Mouse (Mus musculus) midbrain, postnatal 0 days (tissue): ENCODE data around the gene Nr4a3. TPM values are rescaled to one million over a fixed set of nuclear protein-coding genes. Genes with fewer than 3 reads are reported as not detected.

ENCODE experiments used
- ATAC-seq: fragments of 200-750 bp; cut with Nextera tagmentation; 2 replicates; pipeline ENCODE4 v1.8.0; 2017; ENCODE audit warnings: moderate number of reproducible peaks, mild to moderate bottlenecking, moderate TSS enrichment, moderate library complexity; ENCODE audit not compliant: low FRiP score
- DNase-seq: peaks from one replicate; pipeline ENCODE4 v3.0.0-alpha.2; 2015; ENCODE audit warnings: low spot score
- H3K27ac ChIP-seq: fragments of 300-500 bp; sonication (generic); 2 replicates; pipeline ENCODE4 v1.5.1; 2014; ENCODE audit warnings: low read depth, mild to moderate bottlenecking, low read length, mixed read lengths
- H3K27me3 ChIP-seq: fragments of 300-500 bp; sonication (generic); 2 replicates; pipeline ENCODE4 v1.6.1; 2014; ENCODE audit warnings: low read length, control low read depth, mixed read lengths; ENCODE audit not compliant: insufficient read depth
- H3K36me3 ChIP-seq: fragments of 300-500 bp; sonication (generic); 2 replicates; pipeline ENCODE4 v1.6.1; 2014; ENCODE audit warnings: low read length, control low read depth, mixed read lengths; ENCODE audit not compliant: insufficient read depth
- H3K4me1 ChIP-seq: fragments of 300-500 bp; sonication (generic); 2 replicates; pipeline ENCODE4 v1.6.1; 2014; ENCODE audit warnings: mild to moderate bottlenecking, control low read depth, antibody characterized with exemption, low read length, mixed read lengths; ENCODE audit not compliant: insufficient read depth
- H3K4me2 ChIP-seq: fragments of 300-500 bp; sonication (generic); 2 replicates; pipeline ENCODE4 v1.6.1; 2014; ENCODE audit warnings: low read depth, mild to moderate bottlenecking, low read length, mixed read lengths; ENCODE audit not compliant: poor library complexity, severe bottlenecking
- H3K4me3 ChIP-seq: fragments of 300-500 bp; sonication (generic); 2 replicates; pipeline ENCODE4 v1.5.1; 2014; ENCODE audit warnings: low read depth, mild to moderate bottlenecking, low read length, moderate library complexity
- H3K9ac ChIP-seq: fragments of 300-500 bp; sonication (generic); replicated peaks from 2 replicates; pipeline ENCODE4 v1.6.1; 2014; ENCODE audit warnings: mild to moderate bottlenecking, low read length, moderate library complexity, mixed read lengths; ENCODE audit not compliant: poor library complexity, severe bottlenecking
- H3K9me3 ChIP-seq: fragments of 300-500 bp; sonication (generic); 2 replicates; pipeline ENCODE4 v1.6.1; 2016; ENCODE audit warnings: low read length, control low read depth
- CTCF ChIP-seq: IDR thresholded peaks from 2 replicates; pipeline ENCODE4 v1.5.1; 2016; ENCODE audit warnings: antibody characterized with exemption, mild to moderate bottlenecking
- WGBS: fragments of 180-500 bp; shearing (Covaris S2); extraction: QIAGEN DNeasy Blood & Tissue Kit; methylation state at CpG from one replicate; pipeline ENCODE4 v1.1.7; 2014; 5-methylcytosine and 5-hydroxymethylcytosine counted together
- polyA plus RNA-seq: library from polyadenylated mRNA; unstranded; fragments of >200 nt; fragmentation: Nextera tagmentation; extraction: Ambion mirVana; gene quantifications from 2 replicates; pipeline ENCODE4 v1.2.1, GENCODE M21; 2015
- total RNA-seq: library from RNA; depleted of rRNA; stranded (reverse); fragments of >200 nt; gene quantifications from 2 replicates; pipeline ENCODE4 v1.2.3, GENCODE M21; 2014

The Nr4a3 gene
- total and polyA plus RNA-seq, 2 experiments from 2014 or later, result 0.95 to 3.2 TPM

GRCm38 (mm10) chr4:48047136-48047765 lies 2.3 kb downstream of the Nr4a3 start:
- no peak for DNase-seq
- Histone ChIP-seq H3K4me1 (peaks cover 14% of the 10 kb centered on the region; the same call in 1 of the 2 replicates), H3K9ac (no peak overlapping the region; the same call in 1 of the 2 replicates), H3K27me3 (peaks cover 49% of the 10 kb centered on the region), H3K9me3 (no peaks in the 10 kb centered on the region), H3K36me3 (no peaks in the 10 kb centered on the region), H3K4me2 (peak overlapping the region; percentile 99), H3K4me3 (peak overlapping the region; percentile 56), H3K27ac (no peak overlapping the region)
- WGBS, result 2% methylated on average over 32 of the region's 33 CpGs
- ATAC-seq, result no peak
- no peak for TF ChIP-seq CTCF

GRCm38 (mm10) chr4:48047766-48048371 lies 2.9 kb downstream of the Nr4a3 start:
- no peak overlapping the region for H3K27ac ChIP-seq
- under 1% methylated on average over 30 of the region's 30 CpGs for WGBS
- no peaks in the 10 kb centered on the region for H3K36me3 ChIP-seq
- H3K9ac ChIP-seq, result no peak overlapping the region
- peaks cover 14% of the 10 kb centered on the region; the same call in 1 of the 2 replicates for H3K4me1 ChIP-seq
- peaks cover 55% of the 10 kb centered on the region for H3K27me3 ChIP-seq
- H3K9me3 ChIP-seq, result no peaks in the 10 kb centered on the region
- DNase-seq (peak; percentile 42), ATAC-seq (no peak)
- peak overlapping the region; percentile 99 for H3K4me2 ChIP-seq
- H3K4me3 ChIP-seq, result peak overlapping the region; percentile 56
- TF ChIP-seq CTCF, result peak; percentile 20; the same call in 1 of the 2 replicates

DNA sequence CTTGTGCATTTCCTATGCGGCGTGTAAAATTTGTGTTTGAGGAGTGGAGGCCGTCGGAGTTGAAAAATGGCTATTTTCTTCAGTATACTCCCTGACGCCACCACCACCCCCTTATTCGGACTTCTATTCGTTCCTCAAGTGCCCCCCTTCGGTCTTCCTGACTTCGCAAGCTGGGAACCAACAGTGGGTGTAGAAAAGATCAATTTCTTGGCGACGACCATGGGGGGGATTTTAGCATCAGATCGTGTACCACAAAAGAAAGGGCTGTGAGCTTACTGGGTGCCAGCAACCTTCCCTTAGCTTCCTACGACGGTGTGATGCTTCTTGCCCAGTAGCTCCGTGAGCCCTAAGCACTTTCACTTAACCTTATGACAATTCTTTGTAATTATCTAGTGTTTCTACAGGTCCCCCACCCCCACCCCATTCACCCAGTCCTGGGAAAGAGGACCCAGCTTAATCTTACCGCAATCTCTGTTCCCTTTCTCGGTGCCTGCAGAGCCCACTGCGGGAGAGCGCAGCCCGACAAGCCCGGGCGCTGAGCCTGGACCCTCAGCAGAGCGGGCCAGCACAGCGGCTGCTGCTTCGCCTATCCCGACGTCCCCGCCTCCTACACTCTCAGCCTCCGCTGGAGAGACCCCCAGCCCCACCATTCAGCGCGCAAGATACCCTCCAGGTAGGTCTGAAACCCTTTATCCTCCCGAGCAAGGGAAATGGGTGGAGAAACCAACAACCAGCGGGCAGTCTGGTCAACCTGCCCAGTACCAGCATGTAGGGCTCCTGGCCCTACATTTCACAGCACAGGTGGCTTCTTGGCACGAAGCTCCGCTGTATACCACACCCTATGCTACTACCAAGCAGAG lies 3.7 kb downstream of the Nr4a3 start:
- Histone ChIP-seq H3K9ac (no peak overlapping the region), H3K9me3 (no peaks in the 10 kb centered on the region), H3K4me3 (peak overlapping the region; percentile 56; the same call in 1 of the 2 replicates), H3K4me2 (peak overlapping the region; percentile 99), H3K27ac (no peak overlapping the region), H3K4me1 (peaks cover 14% of the 10 kb centered on the region; the same call in 1 of the 2 replicates), H3K27me3 (peaks cover 59% of the 10 kb centered on the region), H3K36me3 (no peaks in the 10 kb centered on the region)
- DNase-seq (no peak), ATAC-seq (no peak)
- WGBS, result 10% methylated on average over 35 of the region's 35 CpGs
- no peak for TF ChIP-seq CTCF

DNA sequence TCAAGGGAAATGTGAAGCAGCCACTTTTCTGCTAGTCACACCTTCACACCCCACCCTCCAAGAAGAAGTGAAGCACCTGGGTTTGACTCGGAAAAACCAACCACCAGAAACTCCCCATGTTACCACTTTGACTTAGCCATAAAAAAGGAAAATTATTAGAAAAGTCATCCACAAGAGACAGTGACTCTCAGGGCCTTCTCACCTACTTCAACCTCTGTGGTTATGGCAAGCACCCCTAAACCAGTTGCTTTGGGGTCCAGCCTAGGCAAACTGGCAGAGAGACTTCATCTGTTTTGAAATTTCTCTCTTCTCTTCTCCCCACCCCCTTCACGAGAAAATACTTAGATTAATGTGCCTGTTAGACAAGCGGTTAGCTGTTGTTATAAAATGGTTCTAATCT lies 5.1 kb downstream of the Nr4a3 start:
- H3K36me3 ChIP-seq, result no peaks in the 10 kb centered on the region
- no peak for DNase-seq
- WGBS, result 79% methylated on average over 3 of the region's 3 CpGs
- no peak overlapping the region for H3K4me2 ChIP-seq
- peaks cover 59% of the 10 kb centered on the region for H3K27me3 ChIP-seq
- H3K9ac ChIP-seq, result no peak overlapping the region
- H3K9me3 ChIP-seq, result no peaks in the 10 kb centered on the region
- ATAC-seq, result no peak
- H3K4me1 ChIP-seq, result peaks cover 14% of the 10 kb centered on the region; the same call in 1 of the 2 replicates
- no peak overlapping the region for H3K4me3 ChIP-seq
- H3K27ac ChIP-seq, result no peak overlapping the region
- TF ChIP-seq CTCF, result no peak

DNA sequence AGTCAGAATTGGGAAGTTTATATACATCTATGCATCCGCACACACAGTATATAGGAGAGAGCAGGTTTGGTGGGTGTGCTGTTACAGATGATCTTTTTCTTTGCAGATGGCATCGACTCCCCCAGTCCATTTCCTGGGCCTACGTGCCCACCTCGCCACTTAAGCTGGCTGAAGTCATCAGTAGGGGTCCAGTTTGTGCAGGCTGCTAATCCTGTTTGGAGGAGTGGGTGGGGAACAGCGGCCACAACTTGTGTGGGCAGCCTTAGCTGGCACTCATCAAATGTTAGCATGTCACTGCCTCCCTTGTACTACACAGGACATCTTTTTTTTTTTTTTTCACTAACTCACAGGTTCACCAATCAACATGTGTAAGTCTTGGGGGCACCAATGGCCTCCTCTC lies 5.5 kb downstream of the Nr4a3 start:
- ATAC-seq (no peak), DNase-seq (no peak)
- no peak overlapping the region for H3K27ac ChIP-seq
- H3K4me1 ChIP-seq, result peaks cover 14% of the 10 kb centered on the region; the same call in 1 of the 2 replicates
- no peaks in the 10 kb centered on the region for H3K36me3 ChIP-seq
- TF ChIP-seq CTCF, result no peak
- H3K27me3 ChIP-seq, result peaks cover 59% of the 10 kb centered on the region
- H3K9ac ChIP-seq, result no peak overlapping the region
- WGBS, result 51% methylated on average over 5 of the region's 5 CpGs
- H3K9me3 ChIP-seq, result no peaks in the 10 kb centered on the region
- H3K4me2 ChIP-seq, result no peak overlapping the region
- H3K4me3 ChIP-seq, result no peak overlapping the region
